Mouse (Mus musculus) thymus, postnatal 4 days (tissue): ENCODE results near the gene Rab43.

ENCODE experiments used
- DNase-seq: peaks from one replicate; pipeline ENCODE4 v3.0.0; 2021

Rab43 gene

GRCm38 (mm10) chr6:87811675-87812338, at the start of gene Rab43:
Gene Rab43 (minus strand): TSS chr6:87812164.
- DNase-seq, result peak; percentile 96

GRCm38 (mm10) chr6:87857071-87857470, 45.1 kb upstream of the Rab43 start:
- DNase-seq, result no peak

GRCm38 (mm10) chr6:87853446-87853845, 41.5 kb upstream of the Rab43 start:
- no peak for DNase-seq

- no peak for DNase-seq
Observed at GRCm38 (mm10) chr6:87851871-87852270, 39.9 kb upstream of the Rab43 start.

GRCm38 (mm10) chr6:87850900-87851614, 39.1 kb upstream of the Rab43 start, which contains the start of gene Cnbp:
Gene Cnbp (minus strand): TSS chr6:87851106.
- DNase-seq, result peak; percentile 98

- DNase-seq, result peak; percentile 65
Observed at GRCm38 (mm10) chr6:87850155-87850899, 38.4 kb upstream of the Rab43 start.

- peak; percentile 44 for DNase-seq
Observed at GRCm38 (mm10) chr6:87849780-87850154, 37.8 kb upstream of the Rab43 start.

GRCm38 (mm10) chr6:87846813-87847212, 34.8 kb upstream of the Rab43 start:
- DNase-seq, result no peak

GRCm38 (mm10) chr6:87845031-87845695, 33.2 kb upstream of the Rab43 start:
- no peak for DNase-seq

- DNase-seq, result peak; percentile 29
Observed at GRCm38 (mm10) chr6:87842254-87842653, 30.3 kb upstream of the Rab43 start.

- no peak for DNase-seq
Observed at GRCm38 (mm10) chr6:87841635-87842034, 29.7 kb upstream of the Rab43 start.

- DNase-seq, result no peak
Observed at GRCm38 (mm10) chr6:87839797-87840341, 27.9 kb upstream of the Rab43 start.

- DNase-seq, result peak; percentile 88
Observed at GRCm38 (mm10) chr6:87838551-87839197, 26.7 kb upstream of the Rab43 start, which contains the start of gene Isy1. Gene Isy1 (minus strand): TSS chr6:87838798.

- no peak for DNase-seq
Observed at GRCm38 (mm10) chr6:87835695-87836094, 23.7 kb upstream of the Rab43 start, which contains the start of gene Gm45140. Gene Gm45140 (minus strand): TSS chr6:87835795.

- no peak for DNase-seq
Observed at GRCm38 (mm10) chr6:87820366-87820765, 8.4 kb upstream of the Rab43 start.

GRCm38 (mm10) chr6:87814486-87814885, 2.5 kb upstream of the Rab43 start:
- no peak for DNase-seq

GRCm38 (mm10) chr6:87812656-87813055, 692 bp upstream of the Rab43 start:
- DNase-seq, result no peak

- peak; percentile 67 for DNase-seq
Observed at GRCm38 (mm10) chr6:87810713-87811669, 973 bp downstream of the Rab43 start.

- no peak for DNase-seq
Observed at GRCm38 (mm10) chr6:87810311-87810710, 1.7 kb downstream of the Rab43 start.

GRCm38 (mm10) chr6:87809651-87810161, 2.3 kb downstream of the Rab43 start:
- no peak for DNase-seq

- no peak for DNase-seq
Observed at GRCm38 (mm10) chr6:87809144-87809543, 2.8 kb downstream of the Rab43 start.
